Mouse (Mus musculus): ENCODE measurements around the gene Gm20388.

DNA sequence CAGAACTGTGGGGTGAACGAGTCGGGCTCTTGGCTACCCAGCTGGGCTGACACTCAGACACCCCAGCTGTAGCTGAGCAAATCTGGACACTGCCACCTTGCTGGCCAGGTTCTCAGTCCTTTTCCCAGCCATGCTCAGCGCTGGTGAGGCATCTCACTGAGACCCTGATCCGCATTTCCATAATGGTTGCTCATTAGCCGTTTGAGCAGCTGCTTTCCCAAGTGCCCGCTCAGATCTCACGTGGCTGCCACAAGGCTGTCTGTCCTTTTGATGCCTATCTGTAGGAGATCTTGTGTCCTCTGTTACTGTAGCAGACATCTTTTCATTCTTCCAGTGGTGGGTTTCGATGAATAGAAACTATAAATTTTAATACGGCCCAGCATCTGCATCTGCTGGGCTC is 3830.6 kb downstream of the Gm20388 start:
- TF ChIP-seq POLR2A (IDR thresholded peaks at IDR 0.05; ENCODE audit: low read depth, low read length) (no peak), CTCF (conservative IDR thresholded peaks at IDR 0.05; ENCODE audit: insufficient read depth, insufficient read length, low read depth, low read length) (no peak)

All from kidney, adult 2 months (tissue).